Comparison of ENCODE assay signal across 9 mouse cellular contexts in the genomic region with DNA sequence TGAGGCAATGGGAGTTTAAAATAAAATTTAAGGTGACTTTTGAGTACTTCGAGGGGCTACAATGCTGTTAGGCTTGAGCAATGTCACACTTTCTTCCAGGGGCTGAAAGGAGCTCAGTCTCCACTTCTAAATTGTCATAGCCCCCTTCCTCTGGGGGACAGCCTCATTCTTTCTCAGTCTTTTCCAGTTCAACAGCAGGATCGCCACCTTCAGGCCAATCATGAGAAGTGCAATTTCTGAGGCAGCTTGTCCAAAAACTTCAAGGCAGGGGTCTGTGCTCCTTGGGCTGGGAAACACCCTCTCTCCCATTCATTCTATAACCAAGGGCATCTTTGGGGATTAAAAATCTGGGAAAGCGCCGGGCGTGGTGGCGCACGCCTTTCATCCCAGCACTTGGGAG. TPM values are rescaled to one million over a fixed set of nuclear protein-coding genes. Genes with fewer than 3 reads are reported as not detected.
DNase-seq lines count a peak whose midpoint lies in the region; ATAC-seq and TF ChIP-seq lines count a peak whose summit lies in the region.
"Had no signal": no experiment of that assay in that cellular context is flagged by ENCODE, and none has a peak within 500 bp of the region (broad histone marks: within the 10 kb centered on the region; RNA-seq: fewer than 3 reads in every experiment).

No protein-coding gene starts in this region.

- no peak for TF ChIP-seq POLR2A in liver, adult 2 months (IDR thresholded peaks at IDR 0.05; ENCODE audit: extremely low read depth, insufficient read depth, low read length)
- no peak for TF ChIP-seq POLR2A in bone marrow macrophage, adult 2 months (IDR thresholded peaks at IDR 0.05; ENCODE audit: borderline replicate concordance, low read depth, low read length)

- no peak overlapping the region for H3K4me3 ChIP-seq in liver, adult 2 months (ENCODE audit: insufficient read depth, low read depth, low read length)
- H3K4me3 ChIP-seq in liver, embryonic 12.5 days = no peak overlapping the region
- no peak overlapping the region for H3K4me3 ChIP-seq in bone marrow macrophage, adult 2 months (ENCODE audit: insufficient read depth, low read length)
- H3K4me3 ChIP-seq: embryonic facial prominence, embryonic 12.5 days had no signal

- no peak overlapping the region for H3K27ac ChIP-seq in liver, adult 2 months (replicated peaks; ENCODE audit: insufficient read depth, low read depth, low read length)
- H3K27ac ChIP-seq in liver, embryonic 12.5 days = no peak overlapping the region
- no peak overlapping the region for H3K27ac ChIP-seq in bone marrow macrophage, adult 2 months (ENCODE audit: insufficient read depth, low read depth, low read length)
- H3K27ac ChIP-seq: embryonic facial prominence, embryonic 12.5 days had no signal

- H3K27me3 ChIP-seq in liver, adult 2 months (ENCODE audit: control insufficient read depth, insufficient read depth, low read length) = no peaks in the 10 kb centered on the region
- no peaks in the 10 kb centered on the region for H3K27me3 ChIP-seq in liver, embryonic 12.5 days (replicated peaks)
- H3K27me3 ChIP-seq: embryonic facial prominence, embryonic 12.5 days had no signal

- no peak for ATAC-seq in liver, embryonic 12.5 days

- no peaks in the 10 kb centered on the region for H3K36me3 ChIP-seq in liver, adult 2 months (ENCODE audit: control insufficient read depth, insufficient read depth, low read length)
- H3K36me3 ChIP-seq in liver, embryonic 12.5 days = no peaks in the 10 kb centered on the region
- H3K36me3 ChIP-seq: embryonic facial prominence, embryonic 12.5 days had no signal

- H3K79me2 ChIP-seq in liver, adult 2 months (ENCODE audit: control insufficient read depth, insufficient read depth, low read length) = no peaks in the 10 kb centered on the region

- peak; percentile 41; the same call in 1 of the 2 replicates for TF ChIP-seq CTCF in liver, adult 2 months (IDR thresholded peaks at IDR 0.05; ENCODE audit: low read depth, low read length)
- TF ChIP-seq CTCF in bone marrow macrophage, adult 2 months (IDR thresholded peaks at IDR 0.05; ENCODE audit: low read depth, low read length) = peak; percentile 29

- H3K4me1 ChIP-seq in liver, adult 2 months (ENCODE audit: control insufficient read depth, insufficient read depth, low read length) = no peaks in the 10 kb centered on the region
- peaks cover 1% of the 10 kb centered on the region; the same call in 1 of the 2 replicates for H3K4me1 ChIP-seq in liver, embryonic 12.5 days
- peaks cover 11% of the 10 kb centered on the region for H3K4me1 ChIP-seq in bone marrow macrophage, adult 2 months (ENCODE audit: control insufficient read depth, insufficient read depth, low read length)
- H3K4me1 ChIP-seq: embryonic facial prominence, embryonic 12.5 days had no signal

- peak; percentile 19 for DNase-seq in embryo, embryonic 11 days
- no peak for DNase-seq in embryo, embryonic 9.5 days (ENCODE audit: extremely low spot score)
- DNase-seq in liver, adult 2 months (ENCODE audit: extremely low read depth, low read depth, low spot score) = no peak
- peak; percentile 50 for DNase-seq in retina, postnatal 1 day
- no peak for DNase-seq in cerebellum, adult 9-11 months
- DNase-seq in cerebellum, adult 11-12 months = no peak

- no peak overlapping the region for H3K4me2 ChIP-seq in liver, embryonic 12.5 days
- H3K4me2 ChIP-seq: embryonic facial prominence, embryonic 12.5 days had no signal

- H3K9ac ChIP-seq in liver, adult 2 months (ENCODE audit: low read depth, low read length) = no peak overlapping the region
- H3K9ac ChIP-seq in liver, embryonic 12.5 days = no peak overlapping the region
- H3K9ac ChIP-seq: embryonic facial prominence, embryonic 12.5 days had no signal

- H3K9me3 ChIP-seq in liver, embryonic 12.5 days (replicated peaks) = no peaks in the 10 kb centered on the region
- H3K9me3 ChIP-seq: embryonic facial prominence, embryonic 12.5 days had no signal

- 79% methylated on average over 7 of the region's 7 CpGs for WGBS in liver, adult 2 months
- WGBS in liver, embryonic 12.5 days (ENCODE audit: insufficient replicate concordance) = 63% methylated on average over 7 of the region's 7 CpGs

RNA-seq across cellular contexts. Expression of a gene that starts 19.9 kb away (rescaled TPM):
- total RNA-seq in liver, adult 2 months (2014; rRNA removed) = 15.0 and 16.2 TPM in 2 replicates
- polyA plus RNA-seq in liver, adult 2 months (2012; rRNA removed) = 5.6 and 7.6 TPM in 2 replicates
- polyA plus RNA-seq in liver, embryonic 12.5 days (2016; fragmentation: Nextera tagmentation; extraction: Ambion mirVana) = 12.6 and 12.7 TPM in 2 replicates
- polyA plus RNA-seq in bone marrow macrophage, adult 2 months (2012; ENCODE audit: insufficient read depth, insufficient read length, missing spikeins) = 38.2 and 39.4 TPM in 2 replicates

RNA-seq across cellular contexts. Expression of a gene that starts 37.4 kb away (rescaled TPM):
- 9.0 and 10.1 TPM in 2 replicates for total RNA-seq in liver, adult 2 months (2014; rRNA removed)
- 4.1 and 4.6 TPM in 2 replicates for polyA plus RNA-seq in liver, adult 2 months (2012; rRNA removed)
- polyA plus RNA-seq in liver, embryonic 12.5 days (2016; fragmentation: Nextera tagmentation; extraction: Ambion mirVana) = 43.2 and 46.2 TPM in 2 replicates
- polyA plus RNA-seq in bone marrow macrophage, adult 2 months (2012; ENCODE audit: insufficient read depth, insufficient read length, missing spikeins) = 18.4 and 24.1 TPM in 2 replicates

Comparison
In these comparisons a context has a peak if more than half of its experiments do, and no peak if none do; other contexts are left out.
1. DNase-seq: peak in embryo, embryonic 11 days (single experiment) and retina, postnatal 1 day (single experiment); none in embryo, embryonic 9.5 days (single experiment), liver, adult 2 months (single experiment), cerebellum, adult 9-11 months (single experiment) and cerebellum, adult 11-12 months (single experiment).